Mouse (Mus musculus): ENCODE results near the gene Ganab.
"Not testable (repeated sequence)": the region's sequence is repeated elsewhere in the genome, so short reads cannot be mapped to it uniquely, and the experiment has no call there.

The Ganab gene

DNA sequence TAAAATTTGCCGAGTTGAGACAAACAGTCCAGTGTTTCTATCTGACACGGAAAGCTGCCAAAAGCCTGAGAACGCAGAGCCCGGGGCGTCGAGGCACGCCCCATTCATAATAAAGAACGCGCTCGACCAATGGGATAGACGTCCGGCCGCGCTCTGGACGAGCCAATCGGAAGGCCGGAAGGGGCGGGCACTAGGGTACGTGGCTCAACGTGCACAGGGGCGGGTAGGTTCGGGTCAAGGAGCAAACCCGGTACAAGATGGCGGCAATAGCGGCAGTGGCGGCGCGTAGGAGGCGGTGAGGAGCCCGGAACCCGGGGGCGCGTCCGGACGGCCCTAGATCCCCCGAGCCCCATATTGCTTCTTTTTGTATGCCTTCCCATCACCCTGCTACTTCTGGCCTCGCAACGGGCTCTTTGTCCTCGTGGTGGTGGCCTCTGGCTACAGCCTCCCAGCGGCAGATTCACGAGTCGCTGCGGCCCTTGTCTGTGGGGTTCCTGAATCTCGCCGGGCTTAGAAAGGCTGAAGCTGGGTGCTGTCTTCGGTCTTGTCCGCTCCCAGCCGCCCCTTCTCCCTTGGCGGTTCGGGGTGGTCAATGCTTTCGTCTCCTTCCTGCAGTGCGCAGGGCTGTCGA lies at the start of gene Ganab:
TSS of gene Ganab (plus strand) at position 207 of the 631 bp plus-strand sequence.
- peak; percentile 92 for DNase-seq (ENCODE audit: extremely low read depth, insufficient read length, low spot score)

DNA sequence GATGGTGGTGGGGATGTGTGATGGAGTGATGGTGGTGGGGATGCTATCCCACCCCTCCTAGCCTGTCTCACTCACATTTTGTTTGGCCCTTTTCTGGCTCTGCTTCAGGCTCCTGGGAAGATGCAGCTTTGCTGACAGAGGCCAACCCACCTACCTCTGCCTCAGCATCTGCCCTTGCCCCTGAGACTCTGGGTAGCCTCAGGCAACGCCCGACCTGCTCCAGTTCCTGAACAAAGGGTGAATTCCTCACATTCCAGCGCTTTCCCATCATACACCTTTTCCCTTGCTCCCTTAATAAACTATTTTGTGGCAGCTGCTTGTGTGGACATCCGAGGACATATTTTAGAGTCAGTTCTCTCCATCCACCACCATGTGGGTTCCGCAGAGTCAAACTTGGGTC lies 49.5 kb upstream of the Ganab start:
- no peak for DNase-seq (ENCODE audit: extremely low read depth, insufficient read length, low spot score)

DNA sequence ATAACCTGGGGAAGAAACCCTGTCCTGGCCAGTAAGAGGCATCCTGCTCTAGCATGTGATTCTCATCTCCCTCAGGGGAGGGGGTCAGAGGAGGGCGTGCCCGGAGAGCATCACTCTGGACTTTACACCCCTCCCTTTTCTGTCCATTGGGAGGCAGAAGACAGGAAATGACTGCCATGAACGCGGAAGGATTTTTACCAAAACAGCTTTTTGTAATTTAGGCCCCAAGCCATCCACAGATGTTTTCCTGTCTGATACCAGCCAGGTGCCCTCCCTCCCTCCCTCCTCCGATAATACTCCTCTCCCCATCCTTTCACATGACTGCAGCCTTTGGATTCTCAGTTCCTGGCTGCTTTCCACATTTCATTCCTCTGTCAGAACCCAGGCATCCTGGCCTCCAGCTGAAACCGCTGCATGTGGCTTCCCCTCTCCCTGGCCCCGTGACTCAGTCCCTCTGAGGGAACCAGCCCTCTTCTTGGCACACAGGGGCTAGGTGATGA lies 47.4 kb upstream of the Ganab start, which contains the start of gene Lrrn4cl:
TSS of gene Lrrn4cl (plus strand) at position 367 of the 500 bp plus-strand sequence.
- peak; percentile 73 for DNase-seq (ENCODE audit: extremely low read depth, insufficient read length, low spot score)

- no peak for DNase-seq (ENCODE audit: extremely low read depth, insufficient read length, low spot score)
These were observed 46.2 kb upstream of the Ganab start for GRCm38 (mm10) chr19:8851639-8852038.

GRCm38 (mm10) chr19:8852236-8852928 lies 45.5 kb upstream of the Ganab start:
- DNase-seq (ENCODE audit: extremely low read depth, insufficient read length, low spot score), result no peak

DNA sequence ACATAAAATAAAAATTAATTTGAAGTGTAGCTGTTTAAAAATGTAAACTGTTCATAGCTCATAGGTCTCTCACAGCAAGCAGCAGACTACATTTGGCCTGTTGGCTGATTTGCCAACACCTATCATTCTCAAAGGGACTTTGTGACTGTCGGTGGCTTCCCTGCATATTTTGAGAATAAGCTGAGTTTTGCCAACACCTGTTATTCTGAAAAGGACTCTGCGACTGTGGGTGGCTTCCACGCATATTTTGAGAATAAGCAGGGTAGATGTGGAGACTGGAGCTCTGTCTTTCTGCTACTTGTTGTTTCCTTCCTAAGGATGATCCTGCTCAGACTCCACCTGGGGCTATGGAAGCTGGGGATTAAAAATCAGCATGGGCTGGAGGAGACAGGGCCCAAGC lies 44.8 kb upstream of the Ganab start:
- no peak for DNase-seq (ENCODE audit: extremely low read depth, insufficient read length, low spot score)

- no peak for DNase-seq (ENCODE audit: extremely low read depth, insufficient read length, low spot score)
These were observed 40.2 kb upstream of the Ganab start for GRCm38 (mm10) chr19:8857689-8858088.

GRCm38 (mm10) chr19:8859018-8859417 lies 38.9 kb upstream of the Ganab start:
- no peak for DNase-seq (ENCODE audit: extremely low read depth, insufficient read length, low spot score)

GRCm38 (mm10) chr19:8864265-8864664 lies 33.6 kb upstream of the Ganab start:
- no peak for DNase-seq (ENCODE audit: extremely low read depth, insufficient read length, low spot score)

DNA sequence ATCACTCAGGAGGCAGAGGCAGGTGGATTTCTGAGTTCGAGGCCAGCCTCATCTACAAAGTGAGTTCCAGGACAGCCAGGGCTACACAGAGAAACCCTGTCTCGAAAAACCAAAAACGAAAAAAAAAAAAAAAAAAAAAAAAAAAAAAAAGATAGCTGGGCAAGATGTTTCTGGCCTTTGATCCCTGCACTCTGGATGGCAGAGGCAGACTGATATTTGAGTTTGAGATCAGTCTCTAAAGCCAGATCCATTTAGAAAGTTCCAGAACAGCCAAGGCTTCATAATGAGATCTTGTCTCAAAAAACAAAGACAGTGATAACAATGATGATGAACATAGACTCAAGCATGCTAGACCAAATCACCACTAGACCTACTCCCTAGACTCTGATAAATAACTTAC lies 27.5 kb upstream of the Ganab start:
- DNase-seq (ENCODE audit: extremely low read depth, insufficient read length, low spot score), result not testable (repeated sequence)

GRCm38 (mm10) chr19:8870838-8871237 lies 27.0 kb upstream of the Ganab start:
- no peak for DNase-seq (ENCODE audit: extremely low read depth, insufficient read length, low spot score)

- peak; percentile 93 for DNase-seq (ENCODE audit: extremely low read depth, insufficient read length, low spot score)
These were observed 26.3 kb upstream of the Ganab start, which contains the start of gene Ubxn1 for GRCm38 (mm10) chr19:8871267-8872186. Gene Ubxn1 (plus strand): TSS chr19:8871496.

DNA sequence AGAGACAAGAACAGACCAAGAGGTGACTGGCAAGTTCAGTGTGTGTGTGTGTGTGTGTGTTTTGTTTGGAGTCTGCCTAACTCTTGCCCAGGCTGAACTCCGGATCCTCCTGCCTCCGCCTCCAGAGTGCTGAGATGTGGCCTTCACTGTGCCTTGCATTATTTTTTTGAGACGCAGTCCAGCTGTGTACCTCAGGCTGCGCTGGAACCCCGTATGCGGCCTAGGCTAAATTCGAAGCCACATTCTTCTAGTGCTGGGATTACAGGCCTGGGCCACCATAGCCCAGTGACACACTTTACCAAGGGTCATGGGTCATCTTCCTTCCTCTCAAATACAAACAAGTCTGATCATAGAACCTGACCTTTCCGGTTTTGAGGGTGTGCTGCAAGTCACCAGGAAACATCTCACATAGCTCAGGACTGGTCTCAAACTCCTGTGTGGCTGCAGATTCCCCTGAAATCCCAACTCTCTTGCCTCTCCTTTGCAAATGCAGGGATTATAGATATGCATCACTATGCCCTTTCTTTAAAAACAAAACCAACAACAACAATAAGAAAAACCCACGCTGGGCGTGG lies 25.5 kb upstream of the Ganab start:
- no peak for DNase-seq (ENCODE audit: extremely low read depth, insufficient read length, low spot score)

- DNase-seq (ENCODE audit: extremely low read depth, insufficient read length, low spot score), result no peak
These were observed 22.8 kb upstream of the Ganab start for GRCm38 (mm10) chr19:8875031-8875430.

DNA sequence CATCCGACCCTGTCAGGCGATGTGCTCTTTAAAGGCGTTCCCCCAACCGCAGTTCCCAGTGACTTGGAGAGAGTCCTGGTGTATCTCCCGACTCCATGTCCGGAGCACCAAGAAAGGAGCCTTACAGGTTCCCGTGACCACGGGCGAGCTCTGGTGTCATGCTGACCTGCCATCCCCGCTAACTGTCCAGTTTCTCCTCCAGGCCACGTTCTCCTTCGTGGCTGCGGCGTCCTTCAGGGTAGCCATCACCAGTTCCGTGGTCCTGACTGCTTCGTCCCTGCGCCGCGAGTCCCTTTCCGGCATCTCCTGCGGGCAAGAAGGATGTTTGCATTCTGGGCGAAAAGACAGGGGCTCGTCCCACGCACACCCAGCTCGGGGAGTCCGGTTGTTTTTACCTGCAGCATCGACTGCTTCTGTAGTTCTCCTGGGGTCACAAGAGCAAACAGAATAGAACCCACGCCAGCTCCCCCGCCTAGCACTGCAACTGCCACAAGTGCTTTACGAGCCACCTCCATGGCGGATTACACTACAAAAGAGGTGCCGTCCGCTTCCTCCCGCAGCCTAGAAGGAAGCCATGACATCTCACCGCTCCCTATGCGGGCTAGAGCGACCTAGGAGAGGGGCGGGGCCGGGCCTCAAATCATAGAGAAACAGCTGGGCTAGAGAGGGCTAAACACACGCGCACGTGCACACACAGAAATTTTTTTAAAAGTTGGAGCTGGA lies 17.4 kb upstream of the Ganab start, which contains the start of gene Uqcc3:
TSS of gene Uqcc3 (minus strand) at position 613 of the 723 bp plus-strand sequence.
- DNase-seq (ENCODE audit: extremely low read depth, insufficient read length, low spot score), result peak; percentile 65

DNA sequence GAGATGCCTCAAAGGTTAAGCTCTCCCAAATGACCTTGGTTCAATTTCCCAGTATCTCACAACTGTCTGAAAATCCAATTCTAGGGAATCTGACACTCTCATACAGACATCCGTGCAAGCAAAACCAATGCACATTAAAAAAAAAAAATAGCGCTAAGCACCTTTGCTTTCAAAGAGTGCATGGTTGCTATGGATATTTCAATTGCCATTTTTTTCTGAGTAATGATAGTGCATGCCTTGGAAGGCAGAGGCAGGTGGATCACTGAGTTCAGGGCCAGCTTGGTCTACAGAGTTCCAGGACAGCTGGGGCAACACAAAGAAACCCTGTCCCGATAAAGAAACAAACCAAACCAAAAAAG lies 16.9 kb upstream of the Ganab start:
- DNase-seq (ENCODE audit: extremely low read depth, insufficient read length, low spot score), result no peak

DNA sequence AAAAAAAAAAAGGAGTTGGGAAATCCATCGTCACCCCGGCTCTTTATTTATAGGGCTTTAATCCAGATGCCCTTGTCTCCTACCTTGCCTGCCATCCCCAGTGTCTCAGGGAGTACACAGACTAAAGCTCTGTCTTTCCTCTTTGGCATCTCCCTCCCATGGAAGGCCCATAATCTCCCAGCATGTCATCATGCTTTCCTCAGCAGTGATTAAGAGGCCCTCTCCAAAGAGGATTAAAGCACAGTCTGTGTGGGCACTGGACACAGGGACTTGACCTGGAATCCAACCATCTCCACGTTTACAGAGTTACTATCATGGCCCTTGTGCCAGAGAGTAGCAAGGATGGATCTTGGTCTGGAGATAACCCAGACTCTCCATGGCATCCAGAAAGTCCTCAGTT lies 14.3 kb upstream of the Ganab start, which contains the start of the genes Lbhd1 and Gm49403:
TSS of gene Lbhd1 (plus strand) at position 117 of the 400 bp plus-strand sequence.
TSS of gene Gm49403 (plus strand) at position 315 of the 400 bp plus-strand sequence.
- no peak for DNase-seq (ENCODE audit: extremely low read depth, insufficient read length, low spot score)

GRCm38 (mm10) chr19:8886916-8887584 lies 10.8 kb upstream of the Ganab start:
- DNase-seq (ENCODE audit: extremely low read depth, insufficient read length, low spot score), result no peak

Data from 3134 (cell line).